Mouse (Mus musculus): ENCODE measurements around the gene Kcnip3. TPM values are rescaled to one million over a fixed set of nuclear protein-coding genes. Genes with fewer than 3 reads are reported as not detected.
A peak's percentile ranks its signal among the peaks of the same experiment; 100 is the strongest.

Kcnip3 gene
- polyA plus RNA-seq, 2 experiments from 2014 or later: not detected

- ATAC-seq: no peak
These were observed 51.7 kb downstream of the Kcnip3 start for GRCm38 (mm10) chr2:127470183-127470582.

- ATAC-seq: no peak
These were observed 59.6 kb downstream of the Kcnip3 start for GRCm38 (mm10) chr2:127462314-127462713.

DNA sequence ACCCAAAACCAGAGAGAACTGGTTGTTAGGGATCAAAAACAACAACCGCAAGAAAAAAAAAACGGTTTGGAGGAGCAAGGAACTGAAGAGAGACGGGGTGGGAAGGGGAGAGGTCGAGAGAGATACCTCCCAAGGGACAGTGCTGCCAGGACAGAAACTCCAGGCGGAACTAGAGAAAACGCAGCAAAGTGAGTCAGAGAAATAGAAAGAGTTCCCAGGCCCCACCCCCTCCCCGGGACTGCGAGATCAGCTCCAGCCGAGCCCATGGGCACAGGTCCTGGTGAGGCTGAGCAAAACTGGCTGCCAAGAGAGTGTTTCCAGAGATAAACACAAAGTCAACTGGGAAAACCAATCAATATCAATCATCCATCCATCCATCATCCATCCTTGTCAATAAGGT lies 60.5 kb downstream of the Kcnip3 start:
- no peak for ATAC-seq

GRCm38 (mm10) chr2:127459341-127459740 lies 62.6 kb downstream of the Kcnip3 start:
- ATAC-seq: no peak

- ATAC-seq: no peak
These were observed 68.1 kb downstream of the Kcnip3 start for GRCm38 (mm10) chr2:127453764-127454163.

- ATAC-seq: no peak
These were observed 68.8 kb downstream of the Kcnip3 start for GRCm38 (mm10) chr2:127453141-127453540.

GRCm38 (mm10) chr2:127451748-127452147 lies 70.1 kb downstream of the Kcnip3 start:
- no peak for ATAC-seq

- ATAC-seq: no peak
These were observed 72.2 kb downstream of the Kcnip3 start for GRCm38 (mm10) chr2:127449691-127450090.

DNA sequence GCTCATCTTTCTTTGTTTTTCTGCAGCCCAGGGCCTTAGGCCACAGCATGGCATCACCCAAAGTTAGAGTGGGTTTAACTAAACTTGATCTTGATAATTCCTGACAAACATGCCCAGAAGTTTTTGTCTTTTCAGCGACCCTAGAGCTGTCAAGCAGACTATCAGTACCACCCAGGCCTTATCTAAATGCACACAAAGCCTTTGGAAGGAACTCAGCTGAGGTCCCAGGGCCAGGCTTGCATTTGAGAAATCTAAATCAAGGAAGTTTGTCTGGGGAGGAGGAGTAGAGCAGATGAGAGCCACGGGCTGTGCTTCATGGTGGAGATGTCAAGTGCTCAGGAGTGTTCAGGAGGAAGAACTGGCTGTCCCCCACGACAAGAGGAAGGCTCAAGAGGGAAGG lies 75.0 kb downstream of the Kcnip3 start:
- ATAC-seq: no peak

DNA sequence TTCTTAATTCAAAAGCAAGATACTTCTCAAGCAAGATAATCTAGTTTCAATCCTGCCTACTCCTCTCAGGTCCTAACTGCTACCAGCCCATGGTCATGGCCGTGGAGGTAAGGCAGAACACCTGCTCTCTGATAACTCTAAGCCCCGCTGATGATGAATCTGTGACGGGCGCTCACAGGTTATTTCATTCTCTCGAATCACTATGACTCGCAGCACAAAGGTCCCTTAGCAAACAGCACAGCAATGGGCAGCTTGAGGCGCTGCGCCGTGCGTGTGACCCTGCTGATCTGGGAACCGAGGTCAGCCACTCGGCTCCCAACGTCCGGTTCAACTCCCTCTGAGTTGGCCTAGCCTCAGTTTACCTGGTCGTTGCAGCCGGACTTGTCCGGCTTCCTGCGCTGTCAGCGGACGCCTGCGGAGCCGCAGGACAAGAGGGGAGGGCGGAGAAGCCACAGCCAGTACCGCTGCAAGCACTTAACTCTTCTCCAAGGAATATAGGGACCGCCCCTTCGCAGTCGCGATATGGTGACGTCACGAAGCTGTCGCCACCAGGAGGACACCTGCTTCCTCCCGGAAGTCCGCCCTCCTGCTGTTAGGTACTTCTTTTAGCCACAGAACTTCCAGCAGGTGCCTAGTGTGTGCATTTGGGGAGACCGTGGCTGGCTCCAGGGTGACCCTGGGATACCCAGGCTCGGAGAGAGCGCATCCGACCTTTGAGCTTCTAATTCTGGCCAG lies 77.7 kb downstream of the Kcnip3 start, which contains the start of gene Fahd2a:
Fahd2a (minus strand) TSS at position 511 of the 735 bp plus-strand sequence.
- peak; percentile 98 for ATAC-seq

GRCm38 (mm10) chr2:127437697-127438096 lies 84.2 kb downstream of the Kcnip3 start:
- ATAC-seq: no peak

DNA sequence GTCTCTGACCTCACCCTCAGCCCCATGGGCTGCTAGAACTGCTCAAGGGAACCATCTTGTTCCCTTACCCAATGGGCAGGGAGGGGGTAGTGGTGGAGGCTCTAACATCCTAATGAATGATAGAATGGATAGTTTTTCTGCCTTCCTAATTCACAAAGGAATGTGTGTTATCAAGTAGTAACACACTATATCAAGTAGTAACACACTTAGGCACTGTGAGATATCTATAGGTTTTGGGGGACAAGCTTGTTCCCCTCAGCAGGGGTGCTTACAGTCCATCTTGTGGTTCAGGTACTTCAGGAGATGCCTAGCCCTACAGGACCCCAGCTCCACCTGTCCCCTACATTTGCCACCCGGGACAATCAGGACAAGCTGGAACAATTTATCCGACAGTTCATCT lies 86.3 kb downstream of the Kcnip3 start:
- ATAC-seq: no peak

DNA sequence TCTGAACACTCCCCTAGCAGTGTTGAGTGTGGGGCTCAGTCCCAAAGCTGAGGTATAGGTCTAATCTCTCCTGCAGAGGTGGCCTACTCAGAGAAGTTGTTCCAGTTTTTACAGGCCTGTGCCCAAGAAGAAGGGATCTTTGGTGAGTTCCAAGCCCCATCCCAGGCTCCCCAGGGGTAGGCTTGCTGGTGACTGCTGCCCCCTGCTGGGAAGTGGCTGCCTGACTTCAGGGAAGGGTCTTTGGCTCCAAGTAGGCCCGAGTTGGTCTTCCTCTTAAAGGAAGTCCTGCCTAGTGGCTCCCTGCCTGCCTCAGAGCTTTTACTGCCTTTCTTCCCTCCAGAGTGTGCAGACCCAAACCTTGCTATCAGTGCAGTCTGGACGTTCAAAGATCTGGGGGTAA lies 86.8 kb downstream of the Kcnip3 start:
- no peak for ATAC-seq

DNA sequence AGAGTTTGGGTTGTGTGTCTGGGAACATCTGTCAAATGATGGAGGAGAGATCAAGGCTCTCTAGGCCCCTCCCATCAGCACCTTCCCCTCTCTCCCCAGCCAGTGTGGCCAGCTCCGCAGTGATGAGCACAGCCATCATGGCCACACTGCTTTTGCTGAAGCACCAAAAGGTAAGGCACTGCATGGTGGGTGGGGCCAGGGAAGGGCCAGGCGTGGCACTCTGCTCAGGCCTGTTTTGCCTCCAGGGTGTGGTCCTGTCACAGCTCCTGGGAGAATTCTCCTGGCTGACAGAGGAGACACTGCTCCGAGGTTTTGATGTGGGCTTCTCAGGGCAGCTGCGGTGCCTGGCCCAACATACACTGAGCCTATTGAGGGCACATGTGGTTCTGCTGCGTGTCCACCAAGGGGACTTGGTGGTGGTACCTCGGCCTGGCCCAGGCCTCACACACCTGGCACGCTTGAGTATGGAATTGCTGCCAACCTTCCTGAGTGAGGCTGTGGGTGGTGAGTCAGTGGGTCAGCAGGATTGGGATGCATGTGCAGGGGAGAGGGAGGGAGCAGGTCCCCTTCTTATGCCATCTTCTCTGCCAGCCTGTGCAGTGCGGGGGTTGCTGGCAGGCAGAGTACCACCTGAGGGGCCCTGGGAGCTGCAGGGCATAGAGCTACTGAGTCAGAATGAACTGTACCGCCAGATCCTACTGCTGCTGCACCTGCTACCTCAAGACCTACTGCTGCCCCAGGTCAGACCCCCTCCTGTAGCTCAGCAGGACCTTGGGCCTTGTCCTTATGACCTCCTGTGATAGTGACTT lies 88.2 kb downstream of the Kcnip3 start:
- ATAC-seq: no peak

DNA sequence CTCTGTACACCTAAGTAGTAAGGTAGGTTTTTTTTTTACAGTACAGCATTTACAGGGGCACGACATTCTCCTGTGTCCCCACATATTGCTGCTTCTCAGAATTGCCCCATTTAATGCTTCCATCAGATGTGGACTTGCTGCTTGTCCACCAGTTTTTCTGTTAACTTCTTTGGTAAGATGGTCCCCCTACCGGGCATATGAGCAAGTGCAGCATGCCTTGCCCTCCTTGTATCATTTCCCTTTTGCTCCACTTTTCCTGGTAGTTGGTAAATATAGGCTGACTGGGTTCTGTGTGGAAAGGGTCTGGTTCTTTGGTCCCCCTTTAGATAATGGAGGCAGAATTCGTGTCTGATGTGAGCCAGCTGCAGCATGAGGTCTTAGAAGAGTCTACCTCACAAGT lies 91.7 kb downstream of the Kcnip3 start:
- no peak for ATAC-seq

GRCm38 (mm10) chr2:127424977-127425376 lies 96.9 kb downstream of the Kcnip3 start, which contains the start of gene Gpat2:
Gene Gpat2 (plus strand): TSS chr2:127425199.
- no peak for ATAC-seq

- no peak for ATAC-seq
These were observed 103.5 kb downstream of the Kcnip3 start for GRCm38 (mm10) chr2:127418266-127418970.

GRCm38 (mm10) chr2:127416706-127417105 lies 105.2 kb downstream of the Kcnip3 start:
- ATAC-seq: no peak

GRCm38 (mm10) chr2:127415806-127416205 lies 106.1 kb downstream of the Kcnip3 start:
- no peak for ATAC-seq

DNA sequence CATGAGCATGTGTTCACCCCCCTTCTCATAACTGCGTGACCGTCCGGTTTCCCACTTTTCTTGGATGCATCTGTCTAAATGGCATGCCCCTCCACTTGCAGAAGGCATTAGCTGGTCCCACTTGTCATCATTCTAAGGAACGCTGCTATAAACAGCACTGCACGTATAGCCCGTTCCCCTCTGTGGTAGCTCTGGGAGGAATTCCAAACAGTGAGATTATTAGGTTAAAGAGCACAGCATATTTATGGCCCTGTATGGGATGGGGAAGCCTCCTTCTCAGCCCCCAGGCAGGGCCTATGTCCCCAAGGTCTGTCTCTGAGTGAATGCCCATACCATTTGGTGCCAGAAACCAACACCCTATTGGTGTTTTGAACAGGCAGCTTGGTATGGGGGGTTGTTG lies 110.8 kb downstream of the Kcnip3 start:
- no peak for ATAC-seq
